Mouse (Mus musculus) heart, postnatal 4 days (tissue): ENCODE data around the gene Zeb2. TPM values are rescaled to one million over a fixed set of nuclear protein-coding genes. Genes with fewer than 3 reads are reported as not detected.
A peak's percentile ranks its signal among the peaks of the same experiment; 100 is the strongest.

Experiments
- DNase-seq: peaks from one replicate; pipeline ENCODE4 v3.0.0; 2021
- total RNA-seq, 2 experiments: library from RNA; stranded (reverse); gene quantifications; 2 replicates each; pipeline ENCODE4 v1.2.3; 2021

The Zeb2 gene
- total RNA-seq, 2 experiments from 2014 or later = 59.7 to 66.5 TPM

DNA sequence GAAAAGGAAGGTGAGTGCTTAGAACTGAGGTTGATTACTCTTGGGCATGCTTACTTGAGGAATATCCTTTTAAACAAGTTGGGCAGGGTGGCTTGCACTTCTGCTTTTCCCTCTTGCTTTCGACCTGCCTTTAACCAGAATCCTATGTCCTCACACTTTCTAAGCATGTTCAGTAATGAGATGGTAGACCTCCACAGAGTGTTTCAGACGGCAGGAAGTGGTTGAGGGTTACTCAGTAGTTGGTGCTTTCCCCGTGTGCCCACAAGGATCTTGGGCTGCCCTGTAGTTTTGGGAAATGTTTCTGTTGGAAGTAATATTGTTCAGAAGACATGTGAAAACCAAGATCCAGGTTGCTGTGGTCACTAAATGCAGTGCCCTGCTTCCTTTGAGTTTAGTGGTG, 135.5 kb downstream of the Zeb2 start:
- no peak for DNase-seq

DNA sequence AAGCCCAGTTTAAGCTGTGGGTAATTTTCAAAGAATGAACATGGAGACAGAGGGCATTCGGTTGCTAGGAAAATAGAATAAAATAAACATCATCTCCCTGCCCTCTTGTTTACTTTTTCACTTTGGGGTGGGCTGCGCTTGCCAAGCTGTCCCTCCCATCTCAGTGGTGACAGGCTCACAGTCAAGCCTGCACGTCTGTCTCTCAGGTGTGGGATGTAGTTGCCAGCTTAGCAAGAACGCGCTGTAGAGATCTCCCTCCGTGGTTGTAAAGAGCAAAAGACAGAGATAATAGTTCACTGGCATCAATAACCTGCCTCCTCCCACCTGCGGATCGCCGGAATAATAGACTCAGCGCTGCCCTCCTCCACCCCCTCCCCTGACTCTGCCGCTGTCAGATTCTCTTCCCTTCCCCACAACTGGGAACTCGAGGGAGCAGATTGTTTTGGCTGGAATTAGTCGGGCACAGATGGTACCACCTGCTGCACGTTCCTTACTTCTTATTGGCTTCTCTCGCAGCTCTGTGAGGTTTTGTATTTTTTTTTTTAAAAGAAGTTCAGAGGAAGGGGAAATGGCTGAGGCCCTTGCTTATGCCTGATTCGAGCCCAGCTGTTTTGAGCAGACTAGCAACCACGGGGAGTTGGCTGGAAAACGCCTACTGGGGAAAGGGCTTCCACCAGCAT, 138.0 kb downstream of the Zeb2 start:
- DNase-seq = peak; percentile 29

DNA sequence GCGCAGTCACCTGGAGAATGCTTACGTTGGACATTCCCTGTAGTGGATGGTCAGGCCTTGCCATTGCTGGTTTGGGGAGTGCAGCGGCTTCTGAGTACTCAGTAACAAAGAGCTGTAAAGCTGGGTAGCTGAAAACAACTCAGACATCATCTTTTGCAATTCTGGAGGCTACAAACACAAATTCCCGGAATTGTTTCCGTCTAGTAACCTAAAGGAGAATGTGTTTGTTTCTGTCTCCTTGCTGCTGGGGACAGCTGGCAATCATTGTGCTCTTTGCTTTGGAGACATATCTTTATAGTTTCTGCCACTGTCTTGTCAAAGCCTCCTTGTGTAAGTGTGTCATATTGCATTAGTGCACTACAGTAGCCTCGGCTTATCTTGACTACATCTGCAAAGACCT, 139.2 kb downstream of the Zeb2 start:
- DNase-seq = no peak

DNA sequence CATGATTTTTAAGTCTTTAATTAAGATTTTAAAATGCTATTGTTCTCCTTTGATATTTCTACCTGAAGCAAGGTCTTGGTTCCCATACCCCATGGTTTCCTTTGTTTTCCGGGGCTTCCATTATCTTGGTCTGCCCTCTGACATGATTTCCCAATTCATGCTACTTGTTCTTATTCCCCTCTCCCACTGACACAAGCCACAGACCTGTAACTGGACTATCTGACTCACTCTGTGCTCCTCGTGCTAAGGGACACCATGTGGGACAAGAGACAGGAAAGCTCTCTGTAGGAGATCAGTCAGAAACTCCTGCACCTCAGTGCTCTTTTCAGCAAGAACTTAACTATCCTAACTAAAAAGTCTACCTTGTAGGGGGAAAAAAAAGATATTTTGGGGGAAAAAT, 139.6 kb downstream of the Zeb2 start:
- no peak for DNase-seq

DNA sequence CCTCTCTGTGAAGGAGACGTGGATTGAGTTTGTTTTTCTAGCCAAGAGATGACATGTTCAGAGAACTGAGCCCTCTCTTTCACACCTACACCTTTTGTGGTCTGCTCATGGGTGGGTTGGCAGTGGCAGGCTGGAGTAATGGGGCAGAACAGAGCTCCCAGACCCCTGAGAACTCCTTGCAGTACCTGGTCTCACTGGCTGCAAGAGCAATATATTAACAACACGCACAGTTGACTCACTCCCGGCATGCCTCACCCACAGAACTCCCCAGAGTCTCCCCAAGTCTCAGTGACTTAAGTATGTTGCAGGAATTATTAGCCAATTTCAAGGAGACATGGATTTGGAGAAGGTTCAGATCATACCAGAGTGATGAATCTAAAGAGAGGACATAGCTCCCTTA, 140.1 kb downstream of the Zeb2 start:
- DNase-seq = no peak

DNA sequence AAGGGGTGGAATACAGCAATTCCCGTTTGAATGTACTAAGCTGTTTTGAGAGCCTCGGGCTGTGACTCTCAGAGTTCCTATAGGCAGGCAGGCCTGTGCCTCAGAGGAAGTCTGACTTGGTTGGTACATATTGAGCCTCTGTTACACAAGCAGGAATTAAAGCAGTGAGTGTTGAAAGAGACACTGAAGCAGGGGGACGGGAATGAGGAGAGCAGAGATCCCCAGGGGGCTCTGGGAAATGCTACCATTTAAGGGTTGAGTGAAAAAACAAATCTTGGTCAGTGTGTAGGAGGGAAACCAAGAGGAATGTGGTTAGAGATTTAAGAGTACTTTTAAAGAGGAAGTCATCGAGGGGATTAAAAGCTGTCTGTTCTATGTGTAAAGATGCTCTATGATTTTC, 140.7 kb downstream of the Zeb2 start:
- DNase-seq = peak; percentile 24

DNA sequence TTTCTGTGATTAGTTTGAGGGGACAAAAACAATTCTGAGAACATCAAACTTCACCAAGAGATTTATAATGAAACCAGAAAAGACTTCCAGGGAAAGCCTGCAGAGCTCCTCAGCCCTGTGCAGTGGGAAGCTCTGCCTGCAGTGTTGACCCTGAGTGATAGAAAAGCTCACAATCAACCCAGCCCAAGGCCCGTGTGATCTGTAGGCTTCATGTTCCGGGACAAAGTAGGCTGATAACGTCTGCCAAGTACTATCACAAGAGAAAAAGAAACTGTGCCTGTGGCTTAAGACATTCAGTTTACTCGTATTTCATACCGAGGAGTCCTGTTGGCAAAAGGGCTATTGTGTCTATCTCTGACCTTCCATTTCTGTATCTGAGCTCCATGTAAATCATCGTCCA, 143.4 kb downstream of the Zeb2 start:
- DNase-seq = no peak

DNA sequence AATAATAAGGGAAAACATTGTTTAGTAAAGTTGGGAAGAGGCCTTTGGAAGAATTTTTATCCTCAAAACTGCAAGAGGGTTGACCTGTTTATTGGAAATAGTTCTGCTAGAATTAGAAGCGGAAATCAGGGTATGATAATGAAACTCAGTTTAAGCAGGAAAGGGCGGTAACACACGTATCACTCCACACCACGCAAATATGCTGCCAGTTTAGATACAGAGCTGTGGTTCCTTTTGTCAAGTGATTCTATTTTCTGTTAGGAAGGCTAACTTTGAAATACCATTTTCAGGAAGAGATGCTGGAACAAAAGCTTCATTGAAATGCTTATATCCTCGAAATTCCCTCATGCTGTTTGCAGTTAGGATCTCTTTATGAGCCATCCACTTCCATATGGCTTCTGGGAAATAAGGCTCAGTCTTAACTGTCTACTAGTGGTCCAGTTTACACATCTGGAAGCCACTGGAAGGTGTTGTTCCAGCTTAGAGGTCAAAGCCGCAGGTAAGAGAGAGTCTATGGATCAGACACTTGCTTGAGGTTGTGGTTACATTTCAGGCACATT, 147.0 kb downstream of the Zeb2 start:
- no peak for DNase-seq

DNA sequence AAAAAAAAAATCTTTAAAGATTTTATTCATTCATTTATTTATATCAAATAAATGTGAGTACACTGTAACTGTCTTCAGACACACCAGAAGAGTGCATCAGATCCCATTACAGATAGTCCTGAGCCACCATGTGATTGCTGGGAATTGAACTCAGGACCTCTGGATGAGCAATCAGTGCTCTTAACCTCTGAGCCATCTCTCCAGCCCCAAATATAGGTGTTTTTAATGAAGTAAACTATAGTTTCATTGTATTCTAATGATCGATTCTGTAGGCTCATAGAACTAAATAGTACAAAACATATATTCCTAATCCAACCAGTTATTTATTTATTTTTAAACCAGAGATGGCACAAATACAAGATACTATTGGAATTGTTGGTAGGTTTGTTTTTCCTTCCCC, 147.6 kb downstream of the Zeb2 start:
- no peak for DNase-seq

DNA sequence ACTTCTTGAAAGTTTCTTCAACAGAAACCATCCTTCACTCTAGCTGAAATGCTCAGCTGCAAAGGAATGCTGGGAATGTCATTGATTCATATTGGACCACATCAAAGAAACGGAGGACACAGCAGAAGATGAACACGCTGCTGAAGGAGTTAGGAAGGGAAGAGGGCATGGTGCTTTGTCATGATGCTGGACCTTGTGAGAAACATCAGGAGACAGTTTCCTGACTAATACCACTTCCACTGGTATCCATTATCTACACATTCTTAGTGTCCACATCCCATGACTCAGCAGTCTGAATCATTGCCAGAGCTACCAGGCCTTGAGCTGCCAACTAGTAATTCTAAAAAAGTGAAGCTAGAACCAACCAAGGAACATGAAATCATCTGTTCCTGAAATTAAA, 148.0 kb downstream of the Zeb2 start:
- no peak for DNase-seq

DNA sequence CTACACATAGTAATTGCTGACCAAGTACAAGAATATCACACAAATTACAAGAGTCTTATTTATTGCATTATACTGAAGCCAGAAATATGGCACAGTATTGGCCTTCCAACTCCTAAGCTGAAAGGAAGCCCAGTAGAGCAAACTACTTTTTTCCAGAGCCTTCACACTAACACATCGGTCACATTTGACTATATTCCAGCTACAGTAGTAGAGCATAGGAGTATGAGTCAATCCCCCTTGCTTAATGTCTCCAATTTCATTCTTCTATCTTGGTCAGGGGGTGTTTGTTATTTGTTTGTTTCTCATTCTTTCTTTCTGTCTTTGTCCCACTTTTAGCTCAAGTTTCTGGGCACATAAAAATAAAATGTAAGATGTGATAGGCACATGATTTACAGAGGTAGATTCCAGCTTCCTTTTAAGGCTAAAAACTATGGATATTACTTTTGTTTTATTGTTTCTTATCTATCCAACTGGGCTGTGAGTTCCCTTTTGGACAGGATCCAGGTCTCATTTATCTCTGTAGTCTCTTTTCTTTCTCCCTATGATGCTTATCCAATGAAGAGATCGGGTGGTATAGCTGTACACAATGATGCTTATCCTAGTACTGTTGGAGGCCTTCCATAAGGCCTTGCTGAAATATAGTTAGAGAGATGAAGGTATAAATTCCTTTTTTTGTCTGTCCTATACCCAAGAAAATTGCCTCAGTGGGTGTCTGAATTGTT, 151.2 kb downstream of the Zeb2 start:
- no peak for DNase-seq

DNA sequence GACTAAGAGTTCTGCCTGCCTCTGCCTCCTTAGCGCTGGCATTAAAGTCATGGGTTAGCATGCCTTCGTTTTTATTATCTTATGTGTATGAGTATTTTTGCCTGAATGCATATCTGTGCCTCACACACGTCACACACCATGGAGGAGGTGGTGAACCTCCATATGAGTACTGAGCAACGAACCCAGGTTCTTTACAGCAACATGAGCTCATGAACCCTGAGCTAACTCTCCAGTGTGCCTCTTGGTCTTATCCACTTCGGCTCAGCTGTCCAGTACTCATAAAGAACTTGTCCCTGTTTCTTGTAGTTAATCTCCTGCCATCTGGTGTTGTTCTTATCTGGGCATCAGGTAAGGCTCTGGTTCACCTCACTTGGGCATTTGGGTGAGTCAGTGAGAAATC, 154.6 kb downstream of the Zeb2 start:
- DNase-seq = no peak

DNA sequence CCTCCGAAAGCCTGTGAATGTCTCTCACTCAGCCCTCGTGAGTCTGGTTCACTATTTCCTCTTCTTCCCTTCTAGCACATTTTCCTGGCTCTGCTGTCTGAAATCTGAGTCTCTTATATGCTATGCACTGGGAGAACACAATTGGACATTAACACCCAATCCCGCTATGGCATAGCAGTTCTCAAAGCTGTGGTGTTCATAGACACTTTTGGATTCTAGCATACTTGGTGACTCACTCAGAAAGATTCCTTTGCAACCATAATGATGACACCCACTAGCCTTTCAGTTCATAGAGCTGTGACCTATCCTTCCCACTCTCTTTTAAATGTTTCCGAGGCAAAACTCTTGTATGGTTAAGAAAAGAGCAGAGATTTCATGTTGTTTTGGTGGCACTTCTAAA, 156.0 kb downstream of the Zeb2 start:
- DNase-seq = no peak

DNA sequence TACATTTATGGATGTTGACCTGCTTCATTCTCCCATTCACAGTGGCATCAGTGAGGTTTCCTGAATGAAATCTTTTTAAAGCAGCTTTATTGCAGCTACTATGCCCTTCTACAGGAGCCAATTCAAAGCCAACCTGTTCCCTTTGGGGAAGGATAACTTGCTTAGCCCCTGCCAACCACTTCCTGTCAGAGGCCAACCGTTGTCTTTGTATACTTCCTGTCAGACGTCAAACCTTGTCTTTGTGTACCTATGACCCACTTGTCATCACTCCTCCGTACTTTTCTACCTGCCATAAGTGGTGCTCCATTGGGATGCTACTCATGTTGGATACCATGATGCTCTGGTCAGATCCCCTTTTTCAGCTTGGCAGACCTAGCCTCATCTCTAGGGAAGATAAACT, 156.6 kb downstream of the Zeb2 start:
- no peak for DNase-seq

DNA sequence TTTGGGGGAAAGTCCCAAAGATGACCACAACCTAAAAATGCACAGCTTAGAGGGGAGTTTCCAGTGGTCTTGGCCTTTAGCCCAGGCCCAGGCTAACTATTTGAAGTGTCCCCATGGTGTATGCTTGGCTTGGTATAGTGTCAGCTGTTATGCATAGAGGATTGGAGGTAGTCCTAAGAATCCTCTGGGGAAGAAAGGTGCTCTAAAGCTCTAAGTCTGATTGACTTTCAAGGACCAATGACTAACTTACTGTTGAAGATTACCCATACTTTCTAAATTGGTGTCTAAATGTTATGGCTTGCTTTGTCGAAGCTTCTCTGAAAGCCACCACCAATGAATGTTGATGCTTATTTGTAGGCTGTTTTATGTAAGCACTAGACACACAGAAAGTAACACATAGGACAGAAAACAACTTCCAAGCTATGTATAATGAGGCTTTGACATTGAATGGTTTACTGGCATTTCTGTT, 159.8 kb downstream of the Zeb2 start:
- DNase-seq = no peak

DNA sequence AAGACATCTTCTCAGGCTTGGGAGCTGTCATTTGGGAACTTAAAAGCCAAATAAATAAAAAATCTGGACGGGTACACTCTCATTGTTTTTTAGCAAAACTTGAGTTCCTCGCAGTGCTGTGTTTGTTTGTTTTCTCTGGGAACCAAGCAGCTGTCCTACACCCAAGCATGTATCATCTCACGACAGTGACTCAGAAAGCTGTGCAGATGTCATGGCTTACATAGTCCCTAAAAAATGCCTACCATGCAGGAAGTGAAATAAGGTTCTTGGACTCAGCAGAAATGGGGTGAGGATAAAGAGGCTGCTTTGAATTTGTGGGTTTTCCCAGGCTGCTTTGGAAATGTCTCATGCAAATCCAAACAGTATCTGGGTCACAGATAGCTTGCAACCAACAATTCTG, 161.0 kb downstream of the Zeb2 start:
- DNase-seq = peak; percentile 21

DNA sequence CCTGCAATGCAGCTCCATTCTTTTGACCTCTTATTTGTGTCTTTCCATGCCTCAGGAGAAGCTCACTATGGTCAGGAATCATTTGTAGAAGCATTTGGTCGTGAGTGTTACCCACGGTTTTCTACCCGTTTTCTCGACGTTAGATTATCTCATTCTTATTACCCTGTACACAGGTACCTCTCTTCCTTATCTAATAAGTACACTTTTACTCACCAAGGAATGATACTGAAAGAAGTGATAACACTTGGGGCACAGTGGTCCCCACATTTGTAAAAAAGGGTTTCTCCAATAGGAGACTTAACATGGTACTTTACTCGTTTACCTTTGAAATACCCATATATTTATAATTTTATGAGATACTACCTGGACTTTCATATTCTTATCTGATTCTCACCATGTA, 161.7 kb downstream of the Zeb2 start:
- no peak for DNase-seq

DNA sequence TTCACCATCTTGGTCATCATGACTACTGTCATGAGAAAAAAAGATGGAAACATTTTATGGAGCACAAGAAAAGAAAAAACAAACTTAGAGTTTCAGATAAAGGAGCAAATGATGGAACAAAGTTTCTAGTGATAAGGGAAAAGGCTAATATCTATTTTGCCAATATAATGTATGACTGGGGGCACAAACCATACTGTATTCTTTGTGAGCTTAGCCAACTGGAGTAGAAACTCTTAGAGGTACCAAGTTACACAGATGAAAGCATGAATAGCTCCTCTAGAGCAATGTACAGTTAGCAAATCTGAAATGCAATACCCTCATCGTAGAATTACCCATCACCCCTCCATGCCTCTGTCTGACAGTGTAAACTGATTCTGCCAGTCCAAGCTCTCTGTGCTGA, 163.0 kb downstream of the Zeb2 start:
- no peak for DNase-seq

DNA sequence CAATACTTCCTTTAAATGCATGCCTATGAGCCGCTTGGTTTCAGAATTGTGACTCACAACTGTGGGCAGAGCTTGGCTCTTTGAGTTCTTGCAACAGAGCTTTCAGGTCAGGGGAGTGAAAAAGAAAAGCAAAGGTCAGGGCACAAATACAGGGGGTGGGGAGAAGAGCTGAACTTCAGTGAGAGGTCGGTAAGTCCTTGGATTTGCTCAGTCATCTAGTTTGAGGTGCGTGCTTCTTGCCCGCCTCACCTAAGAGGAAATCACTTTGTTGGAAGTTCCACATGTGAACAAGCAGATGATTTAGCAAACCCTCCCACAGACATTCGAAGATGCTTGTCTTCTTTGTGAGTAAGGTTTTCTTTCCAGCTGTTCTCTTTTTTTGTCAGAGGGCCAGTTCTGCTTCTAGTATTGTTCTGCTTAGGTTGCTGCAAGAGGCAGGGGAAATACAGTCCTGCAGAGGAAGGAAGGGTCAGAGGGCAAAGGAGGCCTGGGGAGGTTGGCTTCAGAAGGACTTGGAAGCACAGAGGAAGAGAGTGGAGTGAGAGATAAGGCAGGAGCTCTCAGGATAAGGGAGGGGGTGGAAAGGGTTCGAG, 164.3 kb downstream of the Zeb2 start:
- peak; percentile 30 for DNase-seq

DNA sequence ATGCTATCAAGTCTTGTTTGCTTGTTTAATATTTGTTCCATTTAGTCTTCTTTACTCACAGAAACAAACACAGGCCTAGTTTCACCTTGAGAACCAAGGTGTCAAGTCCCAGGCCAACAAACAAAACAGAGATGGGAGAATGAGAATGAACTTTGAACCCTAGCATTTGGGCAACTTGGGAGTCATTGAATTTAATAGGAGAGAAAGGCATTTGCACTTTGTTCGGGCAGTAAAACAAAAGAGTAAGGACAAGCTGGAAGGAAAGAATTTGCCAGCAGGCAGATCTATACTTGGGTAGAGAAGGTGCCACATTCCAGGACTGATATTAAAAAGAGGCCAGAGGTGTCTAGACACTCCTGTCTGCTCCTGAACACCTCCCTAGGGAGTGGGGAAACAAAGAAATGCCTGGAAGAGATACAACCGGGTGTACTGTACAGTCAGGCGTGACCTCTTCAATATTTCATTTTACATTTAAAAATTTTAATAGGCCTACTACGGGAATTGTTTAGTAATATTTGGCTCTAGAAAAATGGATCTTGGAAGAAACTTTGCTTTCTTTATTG, 165.5 kb downstream of the Zeb2 start:
- DNase-seq = no peak

DNA sequence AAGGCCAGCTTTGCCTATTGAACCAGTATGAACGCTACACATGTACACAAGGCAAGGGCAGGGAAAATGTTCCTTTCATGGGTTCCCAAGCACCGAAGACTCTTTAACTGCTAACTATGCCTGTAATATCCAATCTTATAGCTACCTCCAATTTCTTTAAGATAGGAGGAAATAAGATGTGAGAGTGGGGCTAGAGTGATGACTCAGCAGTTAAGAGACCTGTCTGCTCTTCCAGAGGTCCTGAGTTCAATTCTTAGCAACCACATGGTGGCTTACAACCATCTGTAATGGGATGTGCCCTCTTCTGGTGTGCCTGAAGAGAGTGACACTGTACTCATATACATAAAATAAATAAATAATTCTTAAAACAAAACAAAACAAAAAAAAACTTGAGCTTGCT, 172.5 kb downstream of the Zeb2 start:
- DNase-seq = no peak
